Mouse (Mus musculus) cerebellum, adult 2 months (tissue): ENCODE data around the gene Zbtb16. TPM values are rescaled to one million over a fixed set of nuclear protein-coding genes. Genes with fewer than 3 reads are reported as not detected.

Source experiments
- DNase-seq, 2 experiments: peaks; one replicate each; pipeline ENCODE4 v3.0.0; 2021
- H3K27ac ChIP-seq: fragments of 200-500 bp; 2 replicates; pipeline ENCODE4 v1.5.1; 2012; ENCODE audit warnings: low read length, control low read depth, inconsistent platforms; ENCODE audit not compliant: insufficient read depth
- H3K27me3 ChIP-seq: fragments of 200-500 bp; 2 replicates; pipeline ENCODE4 v1.6.1; 2012; ENCODE audit warnings: inconsistent platforms, mild to moderate bottlenecking, low read length, moderate library complexity; ENCODE audit not compliant: control insufficient read depth, insufficient read depth
- H3K4me1 ChIP-seq: fragments of 200-500 bp; 2 replicates; pipeline ENCODE4 v1.6.1; 2011; ENCODE audit warnings: low read length; ENCODE audit not compliant: control insufficient read depth, insufficient read depth
- H3K4me3 ChIP-seq: fragments of 200-500 bp; replicated peaks from 2 replicates; pipeline ENCODE3; 2011; ENCODE audit warnings: mild to moderate bottlenecking, low read depth, low read length, control low read depth; ENCODE audit not compliant: insufficient read depth
- CTCF ChIP-seq: fragments of 200-500 bp; IDR thresholded peaks from 2 replicates; pipeline ENCODE4 v1.5.1; 2011; ENCODE audit warnings: low read depth, mild to moderate bottlenecking, control low read depth, low read length, moderate library complexity, borderline replicate concordance; ENCODE audit not compliant: insufficient read depth
- POLR2A ChIP-seq: fragments of 200-500 bp; IDR thresholded peaks from 2 replicates; pipeline ENCODE4 v1.6.1; 2011; ENCODE audit warnings: low read length, control low read depth, borderline replicate concordance; ENCODE audit not compliant: insufficient read depth
- WGBS: fragments of 180-500 bp; shearing (Covaris S2); methylation state at CpG from one replicate; pipeline ENCODE4 v1.1.7; 2018; 5-methylcytosine and 5-hydroxymethylcytosine counted together
- polyA plus RNA-seq: library from polyadenylated mRNA; depleted of rRNA; stranded (reverse); fragments of >200 nt; gene quantifications from 2 replicates; pipeline ENCODE4 v1.2.3, GENCODE M21; 2012

Gene Zbtb16
- polyA plus RNA-seq, 1 experiment: 5.0 TPM

DNA sequence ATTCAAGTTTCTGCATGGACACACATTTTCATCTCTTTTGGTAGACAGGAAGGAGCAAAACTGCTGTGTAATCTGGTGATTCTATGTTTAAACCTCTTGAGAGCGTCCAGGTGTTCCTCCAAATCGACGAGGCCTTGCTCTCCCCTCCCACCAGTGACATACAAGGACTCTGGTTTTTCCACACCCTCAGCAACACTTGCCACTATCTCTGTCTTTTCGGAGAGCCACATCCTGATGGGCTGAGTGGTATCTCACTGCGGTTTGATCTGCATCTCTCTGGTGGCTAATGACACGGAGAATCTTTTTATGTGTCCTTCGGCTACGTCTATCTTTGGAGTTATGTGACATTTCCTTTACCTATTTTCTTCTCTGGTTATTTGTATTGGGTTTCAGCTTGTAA lies 121.0 kb downstream of the Zbtb16 start:
- TF ChIP-seq POLR2A (no peak), CTCF (no peak)
- no peak for DNase-seq
- Histone ChIP-seq H3K27ac (no peak overlapping the region), H3K4me1 (0 out of 2 replicates have a peak, but pooled peaks cover 6% of the 10 kb centered on the region), H3K4me3 (no peak overlapping the region), H3K27me3 (no peaks in the 10 kb centered on the region)
- 95% methylated on average over 8 of the region's 8 CpGs for WGBS

DNA sequence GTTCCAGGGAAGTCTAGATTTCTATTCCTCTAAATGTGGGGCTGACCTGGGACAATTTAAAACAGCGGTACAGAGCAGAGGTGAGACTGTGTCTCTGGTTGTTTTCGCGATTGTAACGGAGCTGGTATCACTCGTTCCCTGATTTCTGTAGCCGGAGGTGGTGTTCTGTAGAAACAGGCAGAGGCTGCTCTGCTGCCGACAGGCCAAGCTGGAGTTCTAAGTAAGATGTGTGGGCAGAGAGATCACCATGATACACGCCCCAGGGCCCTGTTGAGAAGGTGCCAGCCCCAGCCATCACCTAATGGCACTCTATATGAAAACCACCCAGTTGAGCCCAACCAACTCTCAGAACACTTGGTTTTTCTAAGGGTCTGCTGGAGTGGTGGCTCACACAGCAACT lies 122.2 kb downstream of the Zbtb16 start:
- 96% methylated on average over 8 of the region's 8 CpGs for WGBS
- Histone ChIP-seq H3K4me1 (0 out of 2 replicates have a peak, but pooled peaks cover 6% of the 10 kb centered on the region), H3K27me3 (no peaks in the 10 kb centered on the region), H3K27ac (no peak overlapping the region), H3K4me3 (no peak overlapping the region)
- no peak for DNase-seq
- no peak for TF ChIP-seq POLR2A
- no peak for TF ChIP-seq CTCF

DNA sequence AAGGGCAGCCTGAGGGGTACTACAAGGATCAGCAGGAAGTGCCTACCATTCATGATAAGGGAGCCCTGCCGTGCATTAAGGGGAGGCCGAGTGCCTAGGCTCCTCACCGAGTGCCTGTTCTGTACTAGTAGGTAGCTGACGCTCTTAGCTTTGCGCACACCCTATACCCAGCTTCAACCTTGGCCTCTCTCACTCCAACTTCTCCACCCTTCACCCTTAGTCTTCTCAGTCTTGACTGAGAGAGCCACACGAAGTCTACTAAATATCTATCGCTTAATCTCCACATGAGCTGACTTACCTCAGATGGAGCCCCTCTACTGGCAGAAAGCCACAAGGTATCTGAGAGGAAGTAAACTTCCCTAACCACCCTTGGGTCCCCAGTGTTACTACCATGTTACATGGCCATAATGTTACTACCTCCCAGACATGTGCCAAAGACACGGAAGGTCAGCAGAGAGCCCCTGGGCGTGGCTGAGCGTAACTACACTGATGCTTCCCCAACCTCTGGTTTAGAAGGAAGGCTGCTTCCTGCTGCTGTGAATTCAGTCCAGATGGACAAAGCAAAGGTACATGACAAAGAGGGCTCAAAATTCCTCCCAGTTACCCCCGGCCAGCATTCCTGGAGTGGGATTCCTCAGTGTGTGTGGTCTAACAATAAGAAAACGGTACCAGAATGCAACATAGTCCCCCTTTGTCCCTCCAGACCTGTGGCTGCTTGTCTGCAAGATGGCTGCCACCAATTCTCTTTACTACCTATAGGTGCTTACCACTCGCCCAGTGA lies 122.8 kb downstream of the Zbtb16 start:
- TF ChIP-seq POLR2A (no peak), CTCF (no peak)

DNA sequence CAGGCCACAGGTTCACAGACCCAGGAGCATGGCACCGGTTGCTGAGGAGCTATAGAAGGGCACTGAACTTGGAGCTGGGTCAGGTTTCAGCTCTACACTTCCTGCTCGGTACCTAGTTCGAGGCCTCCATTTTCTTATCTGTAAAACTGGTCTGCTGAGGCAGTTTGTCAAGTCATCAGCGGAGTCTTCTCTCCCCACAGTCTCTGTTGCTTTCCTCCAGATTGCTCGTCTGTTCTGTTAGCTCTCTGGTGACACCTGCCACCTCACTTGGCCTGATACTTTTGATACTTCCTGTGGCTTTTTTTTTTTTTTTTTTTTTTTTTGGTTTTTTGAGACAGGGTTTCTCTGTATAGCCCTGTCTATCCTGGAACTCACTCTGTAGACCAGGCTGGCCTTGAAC lies 124.2 kb downstream of the Zbtb16 start:
- no peak for TF ChIP-seq POLR2A
- TF ChIP-seq CTCF: no peak
- no peak overlapping the region for H3K4me3 ChIP-seq
- H3K4me1 ChIP-seq: peaks cover 12% of the 10 kb centered on the region
- H3K27ac ChIP-seq: no peak overlapping the region
- 92% methylated on average over 5 of the region's 5 CpGs for WGBS
- H3K27me3 ChIP-seq: no peaks in the 10 kb centered on the region
- DNase-seq: no peak

More for the DNA sequence above, 122.8 kb downstream of the Zbtb16 start:
- no peaks in the 10 kb centered on the region for H3K27me3 ChIP-seq
- DNase-seq: no peak
- 95% methylated on average over 13 of the region's 13 CpGs for WGBS
- no peak overlapping the region for H3K27ac ChIP-seq
- 0 out of 2 replicates have a peak, but pooled peaks cover 6% of the 10 kb centered on the region for H3K4me1 ChIP-seq
- H3K4me3 ChIP-seq: no peak overlapping the region

DNA sequence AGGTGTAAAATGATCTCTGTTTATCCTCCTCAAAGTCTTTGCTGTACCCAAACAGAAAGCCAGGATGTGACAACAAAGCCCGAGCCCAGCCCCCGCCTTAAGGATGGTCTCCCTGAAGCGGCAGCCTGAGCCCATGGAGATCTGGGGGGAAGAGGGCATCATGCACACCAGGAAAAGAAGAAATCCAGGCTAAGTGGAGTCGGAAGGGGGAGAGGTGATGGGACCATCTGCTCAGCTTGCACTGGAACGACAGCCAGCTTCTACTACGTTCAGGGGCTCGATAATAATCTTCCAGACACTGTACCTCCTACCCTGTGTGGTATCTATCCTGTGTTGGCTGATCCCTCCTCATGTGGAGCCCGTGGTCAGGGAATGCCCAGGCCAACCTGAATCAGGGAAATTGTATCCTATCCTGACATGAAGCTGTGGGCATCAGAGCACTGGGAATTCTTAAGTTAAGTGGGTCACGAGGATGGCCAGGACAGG lies 124.7 kb downstream of the Zbtb16 start:
- WGBS: 36% methylated on average over 9 of the region's 9 CpGs
- Histone ChIP-seq H3K27ac (no peak overlapping the region), H3K27me3 (no peaks in the 10 kb centered on the region), H3K4me1 (peaks cover 13% of the 10 kb centered on the region), H3K4me3 (no peak overlapping the region)
- DNase-seq: no peak
- TF ChIP-seq CTCF: no peak
- no peak for TF ChIP-seq POLR2A

DNA sequence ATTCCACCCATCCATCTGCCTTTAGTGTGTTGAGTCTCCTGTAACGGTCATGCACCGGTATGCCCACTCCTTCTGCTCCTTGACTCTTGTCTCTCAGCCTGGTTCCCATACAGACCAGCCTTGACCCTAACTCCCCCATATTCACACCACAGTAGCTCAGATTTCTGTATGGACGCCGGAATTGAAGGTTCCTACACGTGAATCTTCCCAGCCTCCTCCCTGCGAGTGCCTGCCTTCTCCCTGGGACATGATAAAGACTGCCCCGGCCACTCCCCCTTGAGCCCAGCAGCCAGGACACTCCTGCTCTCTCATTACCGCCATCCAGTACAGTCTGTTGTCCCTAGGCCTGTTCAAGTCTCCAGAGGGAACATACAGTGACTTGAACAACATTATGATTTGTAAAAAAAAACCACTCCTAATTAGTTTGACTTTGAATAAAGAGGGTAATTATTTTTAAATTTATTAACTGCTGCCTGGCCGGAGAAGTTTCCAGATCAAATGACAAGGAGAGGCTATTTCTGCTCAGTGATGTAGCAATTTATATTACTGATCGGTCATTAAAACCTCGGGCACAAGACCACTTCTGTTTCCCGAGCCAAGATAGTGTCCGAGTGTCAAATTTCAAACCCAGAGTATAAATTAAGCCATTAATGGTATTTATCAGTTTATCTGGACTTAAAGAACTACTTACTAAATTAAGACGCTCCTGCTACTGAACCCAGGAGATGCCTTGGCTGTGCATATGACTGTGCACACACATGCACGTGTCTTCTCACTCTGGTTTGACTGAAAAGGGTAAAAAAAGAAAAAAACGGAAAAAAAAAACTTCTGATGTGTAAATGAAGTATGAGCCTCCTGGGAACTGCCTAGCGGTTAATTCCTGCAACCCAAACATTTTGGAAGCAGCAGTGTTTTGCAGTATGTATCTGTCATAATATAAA lies 125.4 kb downstream of the Zbtb16 start:
- TF ChIP-seq CTCF (no peak), POLR2A (no peak)
- Histone ChIP-seq H3K27ac (no peak overlapping the region), H3K27me3 (no peaks in the 10 kb centered on the region), H3K4me1 (peaks cover 13% of the 10 kb centered on the region), H3K4me3 (no peak overlapping the region)
- 69% methylated on average over 17 of the region's 17 CpGs for WGBS
- DNase-seq: no peak

DNA sequence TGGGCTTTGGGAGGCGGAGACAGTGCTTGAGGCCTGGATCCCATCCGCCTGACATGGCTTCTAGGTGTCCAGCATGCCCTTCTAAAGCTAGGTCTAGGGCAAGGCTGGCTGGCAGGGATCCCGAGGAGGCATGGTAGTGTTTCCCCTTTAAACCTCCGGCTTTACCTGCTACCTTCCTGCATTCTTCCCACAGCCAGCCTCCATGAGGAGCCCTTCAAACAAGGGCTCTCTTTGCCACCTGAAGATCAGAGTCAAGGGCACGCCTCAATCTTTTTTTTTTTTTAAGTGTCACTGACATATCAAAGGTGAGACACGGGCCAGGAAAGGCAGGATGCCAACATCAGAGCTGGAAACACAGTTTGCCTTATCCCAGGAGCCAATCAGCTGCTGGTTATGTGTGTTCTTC lies 128.2 kb downstream of the Zbtb16 start:
- DNase-seq: peak in 1 of 2 experiments; percentile 42
- no peaks in the 10 kb centered on the region for H3K27me3 ChIP-seq
- WGBS: 80% methylated on average over 6 of the region's 6 CpGs
- no peak for TF ChIP-seq POLR2A
- TF ChIP-seq CTCF: no peak
- no peak overlapping the region for H3K4me3 ChIP-seq
- no peak overlapping the region for H3K27ac ChIP-seq
- peaks cover 13% of the 10 kb centered on the region for H3K4me1 ChIP-seq
